Mouse (Mus musculus): Measurements from ENCODE around the gene Abcg2.

DNA sequence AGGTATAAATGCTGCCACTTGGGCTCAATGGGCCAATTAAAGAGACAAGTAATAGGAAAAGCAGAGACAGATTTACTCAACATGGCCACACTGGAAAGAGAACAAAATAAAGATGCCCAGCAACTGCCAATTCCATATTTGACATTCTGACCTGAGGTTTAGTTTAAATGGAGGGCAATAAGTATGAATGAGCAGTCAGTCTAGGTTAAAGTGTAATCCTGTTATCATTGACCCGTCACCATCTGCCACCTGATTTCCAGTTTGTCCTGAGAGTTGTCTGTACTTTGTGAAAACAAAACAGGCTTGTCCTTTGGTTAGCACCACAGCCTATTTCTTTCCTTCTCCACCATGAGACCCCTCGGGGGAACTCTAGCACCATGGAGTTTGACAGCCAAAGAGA is 44.9 kb downstream of the Abcg2 start:
- TF ChIP-seq CTCF (IDR thresholded peaks at IDR 0.05; ENCODE audit: low read depth, low read length) (no peak), EP300 (IDR thresholded peaks at IDR 0.05; ENCODE audit: insufficient read depth, low read depth, low read length) (no peak)
